Mouse (Mus musculus): ENCODE results near the gene Adam12. TPM values are rescaled to one million over a fixed set of nuclear protein-coding genes. Genes with fewer than 3 reads are reported as not detected.

Gene Adam12
- polyA plus RNA-seq, 1 experiment from 2014 or later, result 5.4 TPM

DNA sequence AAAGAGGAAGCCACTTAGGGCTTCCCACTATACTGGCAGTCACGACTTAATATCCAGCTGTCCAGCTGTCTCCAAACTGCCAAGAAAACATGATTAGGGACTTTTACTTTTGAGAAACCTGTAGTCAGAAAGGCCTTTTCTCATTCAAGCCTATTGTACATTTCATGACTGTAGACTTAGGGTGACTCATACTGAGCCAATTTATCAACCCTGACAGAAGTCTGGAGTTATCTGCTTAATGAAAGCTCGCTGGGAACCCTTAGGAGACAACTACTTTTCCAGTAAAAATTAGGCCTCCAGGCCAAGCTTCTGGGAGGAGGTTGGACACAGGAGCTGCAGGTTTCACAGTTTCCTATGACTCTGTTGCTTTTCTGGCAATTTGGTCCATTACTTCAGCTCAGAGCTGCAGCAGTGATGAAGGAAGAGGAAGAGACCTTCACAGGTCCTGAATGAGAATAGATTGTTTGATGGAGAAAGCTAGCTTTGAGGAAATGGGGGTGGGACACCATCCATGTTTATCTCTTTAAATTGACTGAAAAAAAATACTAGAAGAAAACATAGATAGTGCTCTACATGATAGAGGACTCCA is 285.1 kb downstream of the Adam12 start:
- H3K9me3 ChIP-seq (ENCODE audit: control insufficient read depth, low read length), result no peaks in the 10 kb centered on the region
- H3K4me1 ChIP-seq (ENCODE audit: control insufficient read depth, insufficient read depth, low read length), result no peaks in the 10 kb centered on the region
- H3K36me3 ChIP-seq (ENCODE audit: control insufficient read depth, insufficient read depth, low read length), result no peaks in the 10 kb centered on the region
- H3K4me2 ChIP-seq (ENCODE audit: low read depth), result no peak overlapping the region
- H3K27me3 ChIP-seq (ENCODE audit: control insufficient read depth, insufficient read depth, low read length), result no peaks in the 10 kb centered on the region
- 17% methylated on average over 2 of the region's 2 CpGs for WGBS
- H3K4me3 ChIP-seq (ENCODE audit: low read depth, low read length), result no peak overlapping the region
- DNase-seq (ENCODE audit: low spot score), result no peak
- H3K27ac ChIP-seq (ENCODE audit: low read depth, low read length), result no peak overlapping the region
- no peak overlapping the region for H3K9ac ChIP-seq (ENCODE audit: low read length)
- no peak for ATAC-seq (ENCODE audit: insufficient read depth, low FRiP score, low TSS enrichment)

DNA sequence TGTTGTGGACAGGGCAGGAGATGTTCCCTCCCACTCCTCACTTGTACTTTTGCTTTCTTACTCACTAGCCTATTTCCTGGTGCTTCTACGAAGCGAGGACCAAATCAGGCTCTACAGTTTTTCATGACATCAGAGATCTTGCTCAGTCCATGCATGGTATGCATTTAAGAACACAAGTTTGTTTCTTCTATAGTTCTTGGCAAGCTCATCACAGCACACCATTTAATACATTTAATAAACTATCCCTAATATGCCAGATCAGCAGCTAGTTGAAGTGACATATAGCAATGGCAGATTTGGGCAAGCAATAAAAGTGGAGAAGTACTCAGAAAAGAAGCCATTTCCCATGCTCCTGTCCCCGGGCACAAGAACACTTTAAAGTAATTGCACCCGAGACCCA is 285.8 kb downstream of the Adam12 start:
- Histone ChIP-seq H3K4me1 (ENCODE audit: control insufficient read depth, insufficient read depth, low read length) (no peaks in the 10 kb centered on the region), H3K27ac (ENCODE audit: low read depth, low read length) (no peak overlapping the region), H3K9me3 (ENCODE audit: control insufficient read depth, low read length) (no peaks in the 10 kb centered on the region), H3K27me3 (ENCODE audit: control insufficient read depth, insufficient read depth, low read length) (no peaks in the 10 kb centered on the region), H3K4me2 (ENCODE audit: low read depth) (no peak overlapping the region), H3K9ac (ENCODE audit: low read length) (no peak overlapping the region), H3K4me3 (ENCODE audit: low read depth, low read length) (no peak overlapping the region), H3K36me3 (ENCODE audit: control insufficient read depth, insufficient read depth, low read length) (no peaks in the 10 kb centered on the region)
- no peak for DNase-seq (ENCODE audit: low spot score)
- no peak for ATAC-seq (ENCODE audit: insufficient read depth, low FRiP score, low TSS enrichment)
- 62% methylated on average over 4 of the region's 4 CpGs for WGBS

DNA sequence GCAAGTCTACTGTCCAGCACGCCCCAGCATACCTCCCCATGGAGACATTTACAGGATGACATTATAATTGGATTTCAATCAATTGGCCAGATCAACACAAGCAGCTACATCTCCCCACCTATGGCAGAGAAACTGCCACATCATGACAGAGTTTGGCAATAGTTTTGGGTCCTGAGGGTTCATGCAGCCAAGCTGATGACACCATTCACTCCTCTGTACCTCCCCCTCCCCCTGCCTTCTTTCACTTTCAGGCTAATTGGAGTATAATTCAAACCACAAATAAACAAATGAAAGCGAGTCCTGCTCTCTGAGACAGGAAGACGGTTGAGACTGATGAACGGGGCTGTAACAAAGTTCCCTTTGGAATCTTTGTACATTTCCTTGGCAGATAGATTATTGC is 291.5 kb downstream of the Adam12 start:
- ATAC-seq (ENCODE audit: insufficient read depth, low FRiP score, low TSS enrichment), result no peak

DNA sequence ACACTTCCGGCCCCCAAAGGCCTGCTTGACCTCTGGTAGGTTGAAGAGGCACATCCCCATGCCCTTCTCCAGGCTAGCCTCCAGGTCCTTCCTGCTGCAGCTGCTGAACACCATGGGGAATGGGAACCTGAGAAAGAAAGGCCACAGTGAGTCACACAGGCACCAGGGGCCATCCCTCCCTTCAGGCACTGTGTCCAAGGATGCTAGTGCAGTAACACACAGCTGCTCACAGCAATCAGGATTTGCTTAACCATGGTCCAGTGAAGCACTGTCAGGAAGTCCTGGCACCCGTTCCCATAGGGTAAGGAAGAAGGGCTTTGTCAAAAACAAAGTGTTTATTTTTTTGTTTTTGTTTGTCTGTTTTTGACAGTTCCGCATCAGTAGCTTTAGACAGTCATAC is 294.5 kb downstream of the Adam12 start:
- H3K9ac ChIP-seq (ENCODE audit: low read length), result no peak overlapping the region
- no peak overlapping the region for H3K4me2 ChIP-seq (ENCODE audit: low read depth)
- H3K4me1 ChIP-seq (ENCODE audit: control insufficient read depth, insufficient read depth, low read length), result no peaks in the 10 kb centered on the region
- no peak for DNase-seq (ENCODE audit: low spot score)
- no peaks in the 10 kb centered on the region for H3K27me3 ChIP-seq (ENCODE audit: control insufficient read depth, insufficient read depth, low read length)
- H3K27ac ChIP-seq (ENCODE audit: low read depth, low read length), result no peak overlapping the region
- no peaks in the 10 kb centered on the region for H3K9me3 ChIP-seq (ENCODE audit: control insufficient read depth, low read length)
- ATAC-seq (ENCODE audit: insufficient read depth, low FRiP score, low TSS enrichment), result no peak
- 87% methylated on average over 3 of the region's 3 CpGs for WGBS
- H3K36me3 ChIP-seq (ENCODE audit: control insufficient read depth, insufficient read depth, low read length), result no peaks in the 10 kb centered on the region
- H3K4me3 ChIP-seq (ENCODE audit: low read depth, low read length), result no peak overlapping the region

More for the DNA sequence above, 291.5 kb downstream of the Adam12 start:
- no peak overlapping the region for H3K4me3 ChIP-seq (ENCODE audit: low read depth, low read length)
- no peaks in the 10 kb centered on the region for H3K36me3 ChIP-seq (ENCODE audit: control insufficient read depth, insufficient read depth, low read length)
- H3K9ac ChIP-seq (ENCODE audit: low read length), result no peak overlapping the region
- H3K4me2 ChIP-seq (ENCODE audit: low read depth), result no peak overlapping the region
- H3K9me3 ChIP-seq (ENCODE audit: control insufficient read depth, low read length), result no peaks in the 10 kb centered on the region
- DNase-seq (ENCODE audit: low spot score), result no peak
- H3K27me3 ChIP-seq (ENCODE audit: control insufficient read depth, insufficient read depth, low read length), result no peaks in the 10 kb centered on the region
- no peaks in the 10 kb centered on the region for H3K4me1 ChIP-seq (ENCODE audit: control insufficient read depth, insufficient read depth, low read length)
- 81% methylated on average over 4 of the region's 4 CpGs for WGBS
- no peak overlapping the region for H3K27ac ChIP-seq (ENCODE audit: low read depth, low read length)

DNA sequence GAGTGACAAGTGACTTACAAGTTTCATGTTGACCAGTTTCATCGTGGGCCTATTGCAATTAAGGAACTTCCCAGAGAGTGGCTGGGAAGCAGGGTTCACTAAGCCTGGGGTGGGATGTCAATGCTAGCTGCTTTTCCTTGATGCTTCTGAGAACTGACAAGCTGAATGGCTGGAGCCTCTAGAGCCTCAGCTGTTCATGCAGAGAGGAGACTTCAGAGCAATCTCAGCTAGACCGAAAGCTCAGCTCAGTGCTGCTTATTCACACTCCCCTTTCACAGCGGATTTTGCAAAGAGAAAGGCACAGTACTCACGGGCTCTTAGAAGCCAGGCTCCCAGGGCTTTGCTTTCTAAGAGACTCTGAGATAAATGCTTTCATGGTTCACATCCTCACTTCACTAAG is 295.6 kb downstream of the Adam12 start:
- Histone ChIP-seq H3K4me3 (ENCODE audit: low read depth, low read length) (no peak overlapping the region), H3K9ac (ENCODE audit: low read length) (no peak overlapping the region), H3K9me3 (ENCODE audit: control insufficient read depth, low read length) (no peaks in the 10 kb centered on the region), H3K27me3 (ENCODE audit: control insufficient read depth, insufficient read depth, low read length) (no peaks in the 10 kb centered on the region), H3K4me2 (ENCODE audit: low read depth) (no peak overlapping the region), H3K27ac (ENCODE audit: low read depth, low read length) (no peak overlapping the region), H3K36me3 (ENCODE audit: control insufficient read depth, insufficient read depth, low read length) (no peaks in the 10 kb centered on the region), H3K4me1 (ENCODE audit: control insufficient read depth, insufficient read depth, low read length) (no peaks in the 10 kb centered on the region)
- DNase-seq (ENCODE audit: low spot score) (no peak), ATAC-seq (ENCODE audit: insufficient read depth, low FRiP score, low TSS enrichment) (no peak)
- WGBS, result 59% methylated on average over 4 of the region's 4 CpGs

DNA sequence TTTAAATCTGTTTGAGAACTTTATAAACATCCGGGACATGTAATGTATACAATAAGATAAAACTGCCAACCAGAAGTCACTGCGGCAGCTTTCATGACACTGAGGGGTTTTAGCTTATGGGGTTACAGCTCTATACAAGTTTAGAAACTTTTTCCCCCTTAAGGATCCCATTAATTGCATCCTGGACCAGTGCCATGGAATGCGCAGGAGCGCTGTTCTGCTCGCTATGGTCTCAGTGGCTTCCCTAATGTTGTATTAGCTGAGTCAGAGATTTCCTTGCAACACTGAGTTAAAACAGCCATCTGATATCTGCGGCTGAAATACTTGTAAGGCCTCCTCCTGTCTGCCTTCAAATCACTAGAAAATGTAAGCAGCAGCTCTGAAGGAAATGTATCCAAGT is 298.6 kb downstream of the Adam12 start:
- no peak overlapping the region for H3K4me2 ChIP-seq (ENCODE audit: low read depth)
- no peak overlapping the region for H3K9ac ChIP-seq (ENCODE audit: low read length)
- ATAC-seq (ENCODE audit: insufficient read depth, low FRiP score, low TSS enrichment) (no peak), DNase-seq (ENCODE audit: low spot score) (no peak)
- no peaks in the 10 kb centered on the region for H3K36me3 ChIP-seq (ENCODE audit: control insufficient read depth, insufficient read depth, low read length)
- H3K4me3 ChIP-seq (ENCODE audit: low read depth, low read length), result no peak overlapping the region
- no peaks in the 10 kb centered on the region for H3K9me3 ChIP-seq (ENCODE audit: control insufficient read depth, low read length)
- H3K4me1 ChIP-seq (ENCODE audit: control insufficient read depth, insufficient read depth, low read length), result no peaks in the 10 kb centered on the region
- no peak overlapping the region for H3K27ac ChIP-seq (ENCODE audit: low read depth, low read length)
- H3K27me3 ChIP-seq (ENCODE audit: control insufficient read depth, insufficient read depth, low read length), result no peaks in the 10 kb centered on the region
- 82% methylated on average over 6 of the region's 6 CpGs for WGBS

DNA sequence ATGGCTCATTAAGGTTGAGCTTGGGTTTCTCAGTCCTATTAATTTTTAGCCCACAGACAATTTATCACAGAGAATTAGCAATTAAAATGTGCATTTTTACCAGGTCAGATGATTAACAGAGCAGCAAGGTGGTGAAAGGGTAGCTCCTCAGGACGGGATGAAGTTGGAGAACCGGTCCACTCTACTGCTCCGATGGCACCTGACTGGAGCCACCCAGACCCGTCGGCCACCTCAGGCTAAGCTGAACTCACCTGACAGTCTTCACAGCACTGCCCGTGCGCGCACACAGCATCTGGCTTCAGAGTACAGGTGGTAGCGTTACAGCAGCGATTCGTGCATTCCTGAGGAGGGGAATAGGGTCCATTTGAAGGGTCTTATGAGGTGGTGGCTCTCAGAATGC is 300.5 kb downstream of the Adam12 start:
- Histone ChIP-seq H3K9ac (ENCODE audit: low read length) (no peak overlapping the region), H3K27ac (ENCODE audit: low read depth, low read length) (no peak overlapping the region), H3K36me3 (ENCODE audit: control insufficient read depth, insufficient read depth, low read length) (no peaks in the 10 kb centered on the region), H3K27me3 (ENCODE audit: control insufficient read depth, insufficient read depth, low read length) (no peaks in the 10 kb centered on the region), H3K4me3 (ENCODE audit: low read depth, low read length) (no peak overlapping the region), H3K4me1 (ENCODE audit: control insufficient read depth, insufficient read depth, low read length) (no peaks in the 10 kb centered on the region), H3K9me3 (ENCODE audit: control insufficient read depth, low read length) (no peaks in the 10 kb centered on the region), H3K4me2 (ENCODE audit: low read depth) (no peak overlapping the region)
- no peak for DNase-seq (ENCODE audit: low spot score)
- WGBS, result 92% methylated on average over 11 of the region's 11 CpGs
- ATAC-seq (ENCODE audit: insufficient read depth, low FRiP score, low TSS enrichment), result no peak

DNA sequence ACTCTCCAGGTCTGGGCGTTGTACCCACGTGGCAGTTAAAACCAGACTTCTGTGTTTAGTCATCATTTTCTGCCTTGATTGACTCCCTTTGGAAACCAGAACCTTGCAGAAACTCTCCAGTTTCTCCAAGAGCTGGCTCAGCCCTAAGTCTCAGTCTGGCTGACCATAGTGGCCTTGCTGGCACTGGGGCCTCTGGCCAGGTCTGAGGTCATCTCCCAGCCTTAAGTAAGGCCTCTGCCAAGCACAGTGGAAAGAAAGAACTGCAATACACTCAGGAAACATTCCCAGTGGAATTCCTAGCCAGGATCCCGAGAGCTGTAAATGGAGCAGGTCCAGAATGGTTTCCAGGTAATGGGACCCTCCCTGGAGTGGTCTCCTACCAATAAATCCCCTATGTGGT is 303.0 kb downstream of the Adam12 start:
- Histone ChIP-seq H3K4me3 (ENCODE audit: low read depth, low read length) (no peak overlapping the region), H3K36me3 (ENCODE audit: control insufficient read depth, insufficient read depth, low read length) (no peaks in the 10 kb centered on the region), H3K4me1 (ENCODE audit: control insufficient read depth, insufficient read depth, low read length) (no peaks in the 10 kb centered on the region), H3K27me3 (ENCODE audit: control insufficient read depth, insufficient read depth, low read length) (no peaks in the 10 kb centered on the region), H3K4me2 (ENCODE audit: low read depth) (no peak overlapping the region), H3K9ac (ENCODE audit: low read length) (no peak overlapping the region), H3K9me3 (ENCODE audit: control insufficient read depth, low read length) (no peaks in the 10 kb centered on the region), H3K27ac (ENCODE audit: low read depth, low read length) (no peak overlapping the region)
- 88% methylated on average over 3 of the region's 3 CpGs for WGBS
- no peak for DNase-seq (ENCODE audit: low spot score)
- no peak for ATAC-seq (ENCODE audit: insufficient read depth, low FRiP score, low TSS enrichment)

DNA sequence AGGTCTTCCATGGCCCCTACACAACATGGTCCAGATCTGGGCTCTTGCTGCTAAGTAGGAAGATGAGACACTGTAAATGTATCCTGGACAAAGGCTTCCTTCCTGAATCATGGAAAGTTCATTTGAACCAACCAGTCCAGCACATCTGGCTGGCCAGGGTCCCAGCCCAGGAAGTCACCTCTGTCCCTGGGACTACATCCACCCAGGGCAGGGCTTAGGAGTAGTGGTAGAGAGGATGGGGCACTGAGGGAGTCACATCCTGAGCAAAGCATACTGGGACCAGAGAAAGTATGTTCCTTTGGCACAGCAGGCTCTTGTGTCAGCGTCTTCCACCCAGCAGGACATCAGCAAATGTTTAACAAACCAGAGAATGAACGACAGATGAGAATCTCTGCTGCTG is 306.2 kb downstream of the Adam12 start:
- DNase-seq (ENCODE audit: low spot score), result no peak
- Histone ChIP-seq H3K9ac (ENCODE audit: low read length) (no peak overlapping the region), H3K27ac (ENCODE audit: low read depth, low read length) (no peak overlapping the region), H3K4me1 (ENCODE audit: control insufficient read depth, insufficient read depth, low read length) (no peaks in the 10 kb centered on the region), H3K4me2 (ENCODE audit: low read depth) (no peak overlapping the region), H3K9me3 (ENCODE audit: control insufficient read depth, low read length) (no peaks in the 10 kb centered on the region), H3K4me3 (ENCODE audit: low read depth, low read length) (no peak overlapping the region), H3K27me3 (ENCODE audit: control insufficient read depth, insufficient read depth, low read length) (no peaks in the 10 kb centered on the region), H3K36me3 (ENCODE audit: control insufficient read depth, insufficient read depth, low read length) (no peaks in the 10 kb centered on the region)
- 31% methylated on average over 2 of the region's 2 CpGs for WGBS
- no peak for ATAC-seq (ENCODE audit: insufficient read depth, low FRiP score, low TSS enrichment)

All from neural tube, embryonic 11.5 days (tissue).